In genomic region chr9:44483041-44483509, GRCm38 (mm10) we compare ENCODE assay signal across 8 mouse cellular contexts. TPM values are rescaled to one million over a fixed set of nuclear protein-coding genes. Genes with fewer than 3 reads are reported as not detected.
A peak's percentile ranks its signal among the peaks of the same experiment; 100 is the strongest.
DNase-seq lines count a peak whose midpoint lies in the region; ATAC-seq and TF ChIP-seq lines count a peak whose summit lies in the region.

No protein-coding gene starts in this region.

- no peak for ATAC-seq in intestine, embryonic 16.5 days
- peak; percentile 3; the same call in 1 of the 2 replicates for ATAC-seq in midbrain, embryonic 13.5 days
- ATAC-seq in cerebellum, adult (ENCODE audit: insufficient number of reproducible peaks, low FRiP score, low TSS enrichment) = no peak

- H3K9ac ChIP-seq in intestine, embryonic 16.5 days (ENCODE audit: low read depth, low read length) = peak overlapping the region; percentile 95
- H3K9ac ChIP-seq in midbrain, embryonic 13.5 days (replicated peaks) = peak overlapping the region; percentile 98

- TF ChIP-seq CTCF in cerebellum, adult 2 months (IDR thresholded peaks at IDR 0.05; ENCODE audit: borderline replicate concordance, insufficient read depth, low read depth, low read length) = no peak
- no peak for TF ChIP-seq CTCF in testis, adult 2 months (IDR thresholded peaks at IDR 0.05; ENCODE audit: control insufficient read depth, insufficient read depth, insufficient replicate concordance, low read depth, low read length)

- peak overlapping the region; percentile 74 for H3K4me2 ChIP-seq in intestine, embryonic 16.5 days (ENCODE audit: low read depth, low read length)
- peak overlapping the region; percentile 99 for H3K4me2 ChIP-seq in midbrain, embryonic 13.5 days (replicated peaks)

- no peaks in the 10 kb centered on the region for H3K27me3 ChIP-seq in cerebellum, adult 2 months (ENCODE audit: control insufficient read depth, insufficient read depth, low read length)
- H3K27me3 ChIP-seq in testis, adult 2 months (ENCODE audit: control insufficient read depth, insufficient read depth, low read length) = no peaks in the 10 kb centered on the region
- no peaks in the 10 kb centered on the region for H3K27me3 ChIP-seq in intestine, embryonic 16.5 days (replicated peaks; ENCODE audit: control insufficient read depth, insufficient read depth, low read length)
- H3K27me3 ChIP-seq in midbrain, embryonic 13.5 days = no peaks in the 10 kb centered on the region

- no peak for TF ChIP-seq POLR2A in cerebellum, adult 2 months (IDR thresholded peaks at IDR 0.05; ENCODE audit: borderline replicate concordance, insufficient read depth, low read length)
- TF ChIP-seq POLR2A in testis, adult 2 months (IDR thresholded peaks at IDR 0.05; ENCODE audit: control insufficient read depth, low read depth, low read length) = no peak

- H3K4me1 ChIP-seq in cerebellum, adult 2 months (ENCODE audit: control insufficient read depth, insufficient read depth, low read length) = peaks cover 29% of the 10 kb centered on the region
- H3K4me1 ChIP-seq in testis, adult 2 months (ENCODE audit: control insufficient read depth, insufficient read depth, low read length) = peaks cover 14% of the 10 kb centered on the region
- H3K4me1 ChIP-seq in intestine, embryonic 16.5 days (ENCODE audit: control insufficient read depth, insufficient read depth, low read length) = peaks cover 53% of the 10 kb centered on the region
- H3K4me1 ChIP-seq in midbrain, embryonic 13.5 days (replicated peaks) = peaks cover 67% of the 10 kb centered on the region

- H3K9me3 ChIP-seq in intestine, embryonic 16.5 days (ENCODE audit: control insufficient read depth, low read length) = no peaks in the 10 kb centered on the region
- no peaks in the 10 kb centered on the region for H3K9me3 ChIP-seq in midbrain, embryonic 13.5 days

- H3K27ac ChIP-seq in cerebellum, adult 2 months (ENCODE audit: insufficient read depth, low read length) = peak overlapping the region; percentile 90
- H3K27ac ChIP-seq in testis, adult 2 months (ENCODE audit: control insufficient read depth, insufficient read depth, low read depth, low read length) = peak overlapping the region; percentile 77
- H3K27ac ChIP-seq in intestine, embryonic 16.5 days (ENCODE audit: low read length) = peak overlapping the region; percentile 94
- H3K27ac ChIP-seq in midbrain, embryonic 13.5 days = peak overlapping the region; percentile 98

- no peaks in the 10 kb centered on the region for H3K36me3 ChIP-seq in testis, adult 2 months (ENCODE audit: control insufficient read depth, insufficient read depth, low read length)
- H3K36me3 ChIP-seq in intestine, embryonic 16.5 days (ENCODE audit: control insufficient read depth, insufficient read depth, low read length) = no peaks in the 10 kb centered on the region
- H3K36me3 ChIP-seq in midbrain, embryonic 13.5 days = no peaks in the 10 kb centered on the region

- WGBS in cerebellum, adult 2 months = 0% methylated on average over 39 of the region's 39 CpGs
- WGBS in intestine, embryonic 16.5 days = under 1% methylated on average over 39 of the region's 39 CpGs
- under 1% methylated on average over 23 of the region's 39 CpGs for WGBS in midbrain, embryonic 13.5 days

- H3K4me3 ChIP-seq in cerebellum, adult 2 months (replicated peaks; ENCODE audit: insufficient read depth, low read depth, low read length) = peak overlapping the region; percentile 86
- peak overlapping the region; percentile 85 for H3K4me3 ChIP-seq in testis, adult 2 months (ENCODE audit: control insufficient read depth, low read depth, low read length)
- peak overlapping the region; percentile 93 for H3K4me3 ChIP-seq in intestine, embryonic 16.5 days (ENCODE audit: low read length)
- H3K4me3 ChIP-seq in midbrain, embryonic 13.5 days (replicated peaks) = peak overlapping the region; percentile 98

- peak; percentile 51 to 64 for DNase-seq in cerebellum, adult 2 months
- DNase-seq in cerebellum, adult 11 months = no peak
- no peak for DNase-seq in testis, postnatal 14 days (ENCODE audit: low spot score)
- DNase-seq in c-Kit-positive CD71-positive TER-119-positive erythroid progenitor cells, embryonic 14.5 days (ENCODE audit: low spot score) = no peak

RNA-seq across cellular contexts. Expression of gene Bcl9l, which starts 0.5 kb away (rescaled TPM):
- polyA plus RNA-seq in cerebellum, adult 2 months (2012; rRNA removed) = 22.0 and 22.3 TPM in 2 replicates
- 8.4 and 9.1 TPM in 2 replicates for polyA plus RNA-seq in testis, adult 2 months (2012; rRNA removed)
- polyA plus RNA-seq in intestine, embryonic 16.5 days (2015; fragmentation: Nextera tagmentation; extraction: Ambion mirVana) = 5.1 and 5.9 TPM in 2 replicates
- 8.0 and 9.2 TPM in 2 replicates for polyA plus RNA-seq in midbrain, embryonic 13.5 days (2015; fragmentation: Nextera tagmentation; extraction: Ambion mirVana)

RNA-seq across cellular contexts. Expression of gene Upk2, which starts 28.3 kb away (rescaled TPM):
- 0.13 TPM in 1 of 2 replicates, not detected in the other for polyA plus RNA-seq in cerebellum, adult 2 months (2012; rRNA removed)
- 2.2 and 4.3 TPM in 2 replicates for polyA plus RNA-seq in testis, adult 2 months (2012; rRNA removed)
- polyA plus RNA-seq in intestine, embryonic 16.5 days (2015; fragmentation: Nextera tagmentation; extraction: Ambion mirVana) = 0.61 and 0.80 TPM in 2 replicates
- not detected in 2 replicates for polyA plus RNA-seq in midbrain, embryonic 13.5 days (2015; fragmentation: Nextera tagmentation; extraction: Ambion mirVana)

RNA-seq across cellular contexts. Expression of gene Foxr1, which starts 42.1 kb away (rescaled TPM):
- not detected in 2 replicates for polyA plus RNA-seq in cerebellum, adult 2 months (2012; rRNA removed)
- 1.5 and 2.0 TPM in 2 replicates for polyA plus RNA-seq in testis, adult 2 months (2012; rRNA removed)
- polyA plus RNA-seq in intestine, embryonic 16.5 days (2015; fragmentation: Nextera tagmentation; extraction: Ambion mirVana) = not detected in 2 replicates
- polyA plus RNA-seq in midbrain, embryonic 13.5 days (2015; fragmentation: Nextera tagmentation; extraction: Ambion mirVana) = not detected in 2 replicates

Comparison
In these comparisons a context has a peak if more than half of its experiments do, and no peak if none do; other contexts are left out.
1. DNase-seq: peak in cerebellum, adult 2 months (2 of 2); none in cerebellum, adult 11 months (single experiment), testis, postnatal 14 days (single experiment) and c-Kit-positive CD71-positive TER-119-positive erythroid progenitor cells, embryonic 14.5 days (single experiment).
2. Peak in every context shown above with its lines, with median percentiles within 50 percentile points of each other: H3K27ac ChIP-seq and H3K4me3 ChIP-seq.